Mouse (Mus musculus) forelimb bud, embryonic 11.5 days (tissue): ENCODE measurements around the gene Vax2.

Experiments used
- DNase-seq: peaks from one replicate; pipeline ENCODE4 v3.0.0-alpha.2; 2012; ENCODE audit warnings: low read depth, low spot score

Gene Vax2

DNA sequence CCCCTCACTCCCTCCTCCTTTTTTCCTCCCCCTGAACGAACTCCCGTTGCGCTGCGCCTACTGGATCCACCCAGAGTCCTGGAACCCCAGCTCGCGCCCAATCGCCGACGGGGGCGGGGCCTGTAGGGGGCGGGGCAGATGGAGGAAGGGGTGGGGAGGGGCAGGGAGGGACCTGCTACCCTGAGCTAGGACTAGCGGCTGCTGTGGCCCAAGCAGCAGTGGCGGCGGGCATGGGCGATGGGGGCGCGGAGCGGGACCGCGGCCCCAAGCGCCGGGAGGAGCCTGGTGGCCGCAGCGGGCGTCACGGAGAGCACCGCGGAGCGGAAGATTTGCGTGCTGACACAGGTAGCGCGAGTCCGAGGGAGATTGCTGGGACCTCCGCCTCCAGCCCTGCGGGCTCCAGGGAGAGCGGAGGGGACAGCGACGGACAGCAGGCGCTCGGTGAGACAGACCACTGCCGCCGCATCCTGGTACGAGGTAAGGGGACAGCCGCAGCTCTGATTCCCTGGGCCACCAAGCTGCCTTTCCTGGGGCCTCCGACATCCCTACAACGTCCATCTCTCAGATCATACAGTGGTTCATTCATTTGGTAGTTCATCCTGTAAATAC lies at the start of gene Vax2:
TSS of gene Vax2 (plus strand) at position 198 of the 609 bp plus-strand sequence.
- peak; percentile 72 for DNase-seq

DNA sequence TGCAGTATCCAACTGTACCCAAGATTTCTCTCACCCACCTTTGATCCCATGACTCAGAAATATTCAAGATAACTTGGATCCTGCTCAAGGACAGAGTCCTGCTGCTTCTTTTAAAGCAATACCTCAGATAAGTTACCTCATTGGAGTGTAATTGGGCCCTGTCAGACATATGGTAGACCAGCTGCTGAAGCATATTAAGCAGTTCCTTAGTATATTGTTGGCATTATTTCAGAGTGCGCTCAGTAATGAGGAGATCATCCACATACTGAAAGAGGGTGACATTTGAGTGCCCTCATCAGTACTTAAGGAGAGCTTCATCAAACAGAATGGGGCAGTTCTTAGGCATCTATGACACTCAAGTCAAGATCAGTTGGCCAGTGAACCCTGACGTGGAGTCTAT lies 46.1 kb upstream of the Vax2 start:
- no peak for DNase-seq

DNA sequence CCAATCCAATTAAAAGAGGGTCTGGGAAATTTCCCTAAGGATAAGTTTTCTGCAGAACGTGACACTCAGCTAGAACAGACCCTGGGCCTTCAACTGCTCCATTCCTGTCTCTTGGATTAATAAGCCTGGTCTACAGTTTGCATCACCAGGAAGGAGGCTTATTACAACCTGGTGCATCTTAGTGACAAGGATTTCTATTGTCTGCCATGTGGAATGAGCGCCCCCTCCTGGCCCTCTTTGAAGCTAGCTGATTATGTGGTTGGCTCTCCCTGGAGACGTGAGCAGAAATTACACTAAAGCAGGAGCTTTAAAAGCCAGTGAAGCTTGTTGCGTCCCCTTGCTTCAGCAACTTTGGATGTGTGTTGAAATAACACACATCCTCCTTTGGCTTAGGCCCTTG lies 37.7 kb upstream of the Vax2 start:
- peak; percentile 74 for DNase-seq

DNA sequence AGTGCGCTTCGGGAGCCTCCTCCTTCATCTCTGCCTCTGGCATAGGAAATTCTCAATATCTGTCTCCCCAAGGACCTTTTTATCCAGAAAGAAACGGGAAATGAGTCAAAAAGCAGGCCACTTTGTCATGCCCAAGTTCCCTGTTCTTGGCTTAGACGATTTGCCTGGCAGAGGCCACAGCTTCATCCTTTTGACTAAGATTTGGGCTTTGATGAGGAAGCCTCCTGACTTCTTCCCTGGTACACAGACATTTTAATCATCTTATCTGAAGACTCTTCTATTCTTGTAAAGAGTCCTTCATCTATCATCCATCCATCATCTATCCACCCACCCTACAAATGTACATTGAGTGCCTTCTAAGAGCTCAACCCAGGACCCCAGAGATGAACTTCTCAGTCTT lies 33.3 kb upstream of the Vax2 start, which contains the start of gene Cd207:
TSS of gene Cd207 (minus strand) at position 101 of the 400 bp plus-strand sequence.
- no peak for DNase-seq

DNA sequence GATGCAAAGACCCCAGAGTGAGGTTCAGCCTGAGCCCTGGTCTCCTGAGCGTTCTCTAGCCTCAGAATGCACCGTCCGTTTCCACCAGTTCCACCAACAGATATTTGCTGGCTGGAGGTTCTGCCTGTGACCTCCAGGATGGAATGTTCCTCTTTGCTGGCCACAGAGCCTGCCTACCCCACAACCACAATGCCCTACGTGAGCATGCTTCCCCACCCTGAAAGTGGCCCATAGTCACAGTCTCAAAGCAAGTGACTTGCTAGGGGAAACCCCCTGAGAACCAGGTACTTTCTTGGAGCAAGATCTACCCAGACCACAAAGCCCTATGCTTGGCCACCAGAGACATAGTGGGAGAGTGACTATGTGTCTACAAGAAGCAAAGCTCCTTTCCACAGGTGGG lies 21.7 kb upstream of the Vax2 start:
- no peak for DNase-seq

DNA sequence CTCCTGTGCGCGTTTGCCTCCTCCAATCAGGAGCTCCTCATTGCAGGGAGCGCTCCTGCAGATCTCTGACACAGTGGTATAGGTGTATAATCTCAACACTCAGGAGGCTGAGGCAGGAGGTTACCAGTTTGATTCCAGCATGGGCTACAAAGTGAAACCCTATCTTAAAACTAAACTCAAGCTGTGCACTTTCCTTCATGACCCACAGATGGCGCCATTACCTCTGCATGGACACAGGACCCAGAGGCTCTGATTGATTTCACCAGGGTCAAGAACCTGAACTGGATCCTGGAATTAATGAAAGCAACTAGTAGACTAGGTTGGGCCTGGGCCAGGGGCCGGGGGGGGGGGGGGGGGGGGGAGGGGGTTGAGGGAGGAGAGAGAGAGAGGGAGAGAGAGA lies 20.8 kb upstream of the Vax2 start:
- DNase-seq, result no peak

DNA sequence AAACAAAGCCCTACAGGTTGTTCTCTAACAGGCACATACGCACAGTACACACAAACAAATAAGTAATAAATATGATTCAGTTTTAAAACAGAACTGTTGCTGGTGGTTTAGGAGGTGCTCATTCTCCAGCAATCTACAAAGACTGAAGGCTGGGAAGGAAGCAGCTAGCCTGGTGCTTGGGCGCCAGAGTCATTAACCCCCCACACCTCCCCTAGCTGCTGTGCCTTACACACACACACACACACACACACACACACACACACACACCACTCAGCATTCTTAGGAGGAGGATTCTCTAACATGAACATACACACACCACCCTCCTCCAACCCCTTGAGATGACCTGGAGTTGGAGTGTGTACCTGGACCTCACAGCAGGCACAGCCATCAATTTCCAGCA lies 20.1 kb upstream of the Vax2 start:
- DNase-seq, result no peak

DNA sequence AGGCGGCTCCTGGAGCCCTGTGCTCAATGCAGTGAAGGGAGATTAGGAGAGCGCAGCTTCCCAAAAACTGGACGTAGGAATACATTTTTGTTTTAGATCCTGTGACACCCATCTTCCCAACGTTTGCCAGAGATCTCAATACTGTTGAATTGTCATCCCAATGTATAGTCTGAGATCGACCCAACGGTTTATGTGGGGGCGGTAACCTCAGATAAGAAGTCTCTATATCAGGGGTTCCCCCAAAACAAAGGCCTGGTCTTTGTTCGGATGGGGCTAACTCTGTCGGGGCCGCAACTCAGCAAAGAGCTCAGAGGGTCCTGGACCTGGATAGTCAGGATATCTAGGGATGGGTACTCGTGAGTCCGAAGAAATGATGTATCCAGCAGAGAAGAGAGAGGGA lies 18.1 kb upstream of the Vax2 start:
- DNase-seq, result no peak

DNA sequence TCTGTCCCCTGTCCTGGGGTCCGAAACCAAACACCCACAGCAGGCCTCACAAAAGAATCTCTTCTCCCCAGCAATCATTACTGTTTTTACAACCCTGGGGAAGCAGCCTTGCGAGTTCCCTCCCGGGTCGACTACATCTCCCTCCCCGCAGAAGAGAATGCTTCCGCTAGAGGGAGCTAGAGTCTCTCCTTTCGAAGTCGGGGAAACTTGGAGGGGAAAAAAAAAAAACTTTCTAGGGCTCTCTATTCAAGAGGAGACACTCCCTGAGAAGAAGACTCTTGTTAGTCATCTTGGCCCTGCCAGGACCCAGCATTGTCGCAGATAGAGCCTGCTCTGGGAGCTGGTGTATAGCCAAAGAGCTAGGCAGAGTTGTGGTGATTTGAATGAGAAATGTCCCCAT lies 17.2 kb upstream of the Vax2 start:
- DNase-seq, result peak; percentile 86

DNA sequence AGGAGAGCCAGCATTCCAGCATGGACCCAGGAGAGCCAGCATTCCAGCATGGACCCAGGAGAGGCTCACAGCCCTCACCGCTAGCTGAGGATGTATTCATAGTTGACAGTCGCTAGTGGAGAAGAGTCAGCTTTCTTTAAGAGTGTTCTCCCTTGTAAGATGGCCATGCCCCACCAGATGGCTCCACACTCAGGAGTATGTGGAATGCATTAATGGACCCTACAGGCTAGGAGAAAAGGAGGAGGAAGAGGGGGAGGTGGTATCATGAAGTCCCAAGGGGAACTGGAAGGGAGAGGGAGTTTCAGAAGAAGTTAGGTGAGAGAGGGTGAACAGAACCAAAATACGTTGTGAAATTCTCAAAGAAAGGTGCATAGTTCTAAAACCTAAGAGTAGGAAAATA lies 15.3 kb upstream of the Vax2 start:
- no peak for DNase-seq

DNA sequence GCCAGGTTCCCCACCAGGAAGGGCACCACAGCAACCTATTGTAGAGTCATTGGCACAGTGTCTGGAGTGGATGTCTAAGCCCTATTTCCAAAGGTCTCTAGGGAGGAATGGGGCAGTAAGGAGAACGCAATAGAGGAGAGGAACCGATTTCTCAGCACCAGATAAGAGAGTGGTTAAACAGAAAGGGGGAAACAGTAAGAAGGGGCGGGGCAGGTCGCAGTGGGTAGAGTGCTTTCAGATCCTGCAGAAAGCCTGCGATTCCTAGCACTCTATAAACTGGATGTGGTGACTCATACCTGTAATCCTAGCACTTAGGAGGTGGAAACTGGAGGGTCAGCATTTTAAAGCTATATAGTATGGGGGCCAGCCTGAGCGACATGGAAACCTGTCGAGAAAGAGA lies 14.4 kb upstream of the Vax2 start:
- no peak for DNase-seq

DNA sequence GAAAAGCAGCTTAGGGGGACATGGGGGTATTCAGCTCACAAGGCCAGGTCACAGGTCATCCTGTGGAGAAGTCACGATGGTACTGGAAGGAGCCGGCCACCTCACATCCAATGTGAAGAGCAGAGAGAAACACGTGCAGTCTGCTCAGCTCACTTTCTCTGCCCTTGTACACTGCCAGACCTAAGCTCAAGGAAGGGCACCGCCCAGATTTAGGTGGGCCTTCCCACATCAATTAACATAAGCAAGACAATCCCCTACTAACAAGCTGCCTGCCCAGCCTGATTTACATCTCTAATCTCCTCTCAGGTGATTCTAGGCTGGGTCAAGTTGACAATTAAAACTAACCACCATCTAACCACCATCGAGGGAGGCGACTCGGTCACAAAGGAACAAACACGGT lies 13.1 kb upstream of the Vax2 start:
- DNase-seq, result no peak

DNA sequence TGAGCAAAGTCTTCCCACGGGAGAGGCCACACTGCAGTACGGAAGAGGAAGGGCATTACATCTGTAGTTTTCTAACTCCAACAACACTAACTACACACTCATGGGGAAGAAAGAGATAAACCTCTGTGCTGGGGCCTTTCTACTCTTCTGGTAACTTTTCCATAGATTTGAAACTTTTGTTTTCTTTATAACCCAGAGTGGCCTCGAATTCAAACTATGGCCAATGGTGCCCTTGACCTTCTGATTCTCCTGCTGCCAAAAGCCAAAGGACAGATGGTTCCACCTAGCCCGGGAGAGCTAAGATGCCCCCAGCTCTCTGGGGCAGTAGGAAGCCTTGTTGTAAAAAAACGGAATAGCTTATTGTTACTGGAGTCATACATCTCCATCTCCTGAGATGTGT lies 11.1 kb upstream of the Vax2 start:
- no peak for DNase-seq

DNA sequence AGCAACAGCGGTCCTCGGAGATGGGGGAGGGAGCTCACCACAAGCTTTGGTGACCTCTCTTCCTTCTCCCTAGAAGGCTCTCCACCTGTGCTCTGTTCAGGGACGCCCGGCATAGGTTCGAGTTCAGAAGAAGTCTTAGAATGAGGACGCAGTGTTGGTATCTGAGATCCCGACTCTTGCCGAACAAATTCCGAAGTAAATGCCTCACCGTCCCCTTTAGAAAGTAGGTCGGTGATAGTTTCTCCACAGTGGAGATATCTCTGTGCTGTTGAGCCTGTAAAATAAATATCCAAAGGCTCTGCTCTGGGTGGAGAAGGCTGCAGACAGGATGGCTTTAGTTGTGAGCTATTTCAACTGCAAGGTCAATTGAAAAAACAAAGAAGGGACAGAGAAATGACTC lies 10.1 kb upstream of the Vax2 start:
- no peak for DNase-seq

DNA sequence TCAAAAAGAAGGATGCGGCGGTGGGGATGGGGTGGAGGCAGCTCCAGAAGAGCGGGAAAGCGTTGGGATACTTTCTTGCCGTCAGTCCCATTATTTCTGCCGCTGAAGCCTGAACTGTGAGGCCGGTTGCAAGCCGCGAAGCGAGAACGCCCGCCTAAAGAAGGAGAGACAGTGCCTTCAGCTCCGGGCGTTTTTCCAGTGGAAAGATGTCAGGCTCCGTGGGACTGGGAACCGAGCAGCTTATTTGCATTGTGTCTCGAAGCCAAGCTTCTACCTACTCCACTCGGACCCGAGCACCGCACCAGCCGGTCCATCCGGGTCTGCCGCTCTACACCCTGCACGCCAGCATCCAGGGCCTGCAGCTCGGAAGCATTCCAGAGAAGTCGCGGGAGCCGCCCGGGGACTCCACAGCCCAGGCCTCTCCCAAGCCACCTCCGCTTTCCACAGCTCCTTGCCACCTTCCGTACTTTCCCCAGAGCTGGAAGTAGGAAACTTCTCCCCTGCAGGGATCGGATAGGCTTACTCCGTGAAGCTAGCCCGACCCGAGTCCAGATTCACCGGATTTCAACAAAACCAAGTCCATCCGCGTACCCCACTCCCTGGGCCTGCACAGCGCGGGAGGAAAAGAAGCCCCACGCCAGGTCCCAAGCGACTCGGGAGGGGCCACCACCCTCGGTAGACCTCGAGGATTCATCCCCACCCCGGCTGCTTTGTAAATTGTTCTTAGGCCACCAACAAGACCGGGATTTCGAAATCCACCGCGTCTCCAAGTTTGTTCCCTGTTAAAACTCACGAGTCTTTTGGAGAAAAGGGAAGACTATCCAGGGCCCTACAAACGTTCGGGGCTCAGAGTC lies 8.7 kb upstream of the Vax2 start:
- DNase-seq, result no peak

DNA sequence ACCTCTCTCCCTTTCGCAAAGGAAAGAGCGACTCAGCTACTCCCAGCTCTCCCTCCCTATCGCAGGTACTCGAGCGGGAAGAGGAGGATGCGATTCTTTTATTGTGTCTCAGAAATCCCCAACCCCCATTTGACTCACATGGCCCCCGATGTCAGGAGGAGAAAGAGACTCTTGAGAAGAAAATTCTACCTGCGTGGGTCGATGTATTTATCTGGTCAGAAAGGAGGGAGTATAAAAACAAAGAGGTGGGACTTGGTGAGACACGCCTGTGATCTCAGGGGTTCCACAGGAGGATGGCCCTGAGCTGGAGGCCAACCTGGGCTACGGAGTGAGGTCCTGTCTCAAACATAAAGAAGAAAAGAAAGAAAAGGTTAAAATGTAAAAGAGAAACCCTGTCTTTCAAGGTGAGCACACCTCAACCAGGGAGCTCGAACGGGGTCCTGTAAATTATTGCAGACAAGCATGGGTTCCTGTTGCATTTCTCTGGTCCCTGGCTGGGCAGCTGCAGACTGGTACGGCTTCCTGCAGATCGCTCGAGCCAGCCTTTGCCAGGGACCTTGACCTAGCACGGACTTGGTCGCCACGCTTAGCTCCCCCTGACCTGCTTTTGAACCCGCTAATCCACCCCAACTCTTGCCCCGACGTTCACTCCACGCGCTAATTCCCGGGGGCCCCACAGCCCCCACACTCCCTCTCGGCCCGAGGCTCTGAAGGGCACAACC lies 7.9 kb upstream of the Vax2 start:
- no peak for DNase-seq

DNA sequence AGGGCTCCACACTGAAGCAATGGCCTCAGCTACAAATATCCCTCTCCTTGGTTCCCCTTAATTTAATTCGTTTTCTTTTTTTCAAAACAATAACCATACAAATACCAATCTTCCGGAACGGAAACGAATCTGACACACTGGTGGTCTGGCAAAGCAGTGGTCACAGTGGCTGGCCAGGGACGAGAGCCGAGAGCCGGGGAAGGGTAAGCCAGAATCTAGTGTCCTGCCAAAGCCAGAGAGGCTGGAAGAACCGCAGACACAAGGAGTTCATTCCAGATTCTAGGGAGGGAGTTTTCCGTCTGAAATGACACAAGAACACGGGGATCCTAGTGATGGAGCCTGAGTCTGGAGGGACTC lies 7.4 kb upstream of the Vax2 start:
- DNase-seq, result no peak

DNA sequence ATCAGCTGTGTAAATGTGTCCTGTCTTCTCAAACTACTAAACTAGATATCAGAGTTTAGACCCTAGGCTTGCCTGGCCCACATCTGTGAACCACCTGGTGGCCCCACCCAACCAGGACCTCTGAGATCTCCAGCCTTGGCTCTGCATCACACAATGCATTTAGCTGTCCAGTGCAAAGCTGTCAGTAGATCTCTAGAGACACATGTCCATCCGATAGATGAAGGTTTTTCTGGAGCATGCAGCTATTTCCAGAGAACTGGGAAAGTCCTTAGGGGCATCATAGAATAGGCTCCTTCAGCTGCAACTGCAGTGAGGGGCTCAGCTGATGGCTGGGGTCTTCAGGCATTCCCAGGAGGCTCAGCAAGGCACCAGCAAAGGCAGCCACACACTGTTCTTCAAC lies 6.8 kb upstream of the Vax2 start:
- DNase-seq, result no peak

DNA sequence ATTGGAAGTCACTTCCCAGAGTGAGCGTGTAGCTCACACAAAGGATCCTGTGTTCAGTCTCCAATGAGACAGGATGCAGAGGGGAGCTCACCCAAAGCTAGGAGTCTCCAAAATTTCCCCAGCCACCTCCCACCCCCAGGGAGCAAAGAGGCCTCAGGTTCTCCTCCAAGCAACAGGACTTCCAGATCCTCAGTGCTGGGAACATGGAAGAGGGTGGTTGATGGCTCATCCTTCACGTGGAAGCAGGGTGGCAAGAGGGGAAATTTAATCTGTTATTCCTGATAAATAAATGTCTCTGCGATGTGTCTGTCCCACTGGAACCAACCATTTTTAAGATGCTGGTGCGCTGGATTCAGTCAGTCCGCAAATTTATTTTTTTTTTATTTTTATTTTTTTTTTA lies 6.4 kb upstream of the Vax2 start:
- no peak for DNase-seq

DNA sequence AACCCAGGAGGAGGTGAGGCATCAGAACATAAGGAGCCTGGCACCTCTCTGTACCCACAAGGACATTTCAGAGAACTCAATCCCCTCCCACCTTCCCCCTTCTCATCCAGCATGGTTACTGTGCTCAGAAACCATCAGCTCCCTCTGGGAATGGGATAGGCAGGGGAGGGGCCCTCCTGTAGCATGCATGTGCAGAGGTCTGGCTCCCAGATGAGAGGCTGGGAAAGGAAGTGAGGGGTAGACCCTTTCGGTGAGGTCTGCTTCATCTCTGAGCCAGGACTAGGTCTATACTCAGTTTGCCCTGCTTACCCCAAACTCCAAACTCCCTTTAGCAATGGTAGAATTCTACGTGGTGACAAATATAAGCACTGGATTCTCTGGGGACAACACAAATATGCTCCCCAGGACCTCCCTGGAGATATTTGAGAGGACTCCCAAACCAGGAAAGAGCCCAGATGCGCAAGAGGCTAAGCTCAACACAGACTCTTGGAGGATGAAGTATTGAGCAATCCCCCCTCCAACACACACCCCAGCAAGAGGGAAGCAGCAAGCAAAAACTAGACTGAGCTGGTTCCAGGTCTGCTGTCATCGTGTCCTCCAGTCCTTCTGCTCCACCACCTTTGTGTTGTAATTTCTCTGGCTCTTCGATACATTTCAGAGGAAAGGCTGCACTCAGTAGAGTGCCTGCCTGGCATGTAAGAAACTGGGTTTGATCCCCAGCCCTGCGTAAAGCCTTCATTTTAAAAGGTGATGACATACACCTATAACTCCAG lies 3.1 kb upstream of the Vax2 start:
- DNase-seq, result no peak

DNA sequence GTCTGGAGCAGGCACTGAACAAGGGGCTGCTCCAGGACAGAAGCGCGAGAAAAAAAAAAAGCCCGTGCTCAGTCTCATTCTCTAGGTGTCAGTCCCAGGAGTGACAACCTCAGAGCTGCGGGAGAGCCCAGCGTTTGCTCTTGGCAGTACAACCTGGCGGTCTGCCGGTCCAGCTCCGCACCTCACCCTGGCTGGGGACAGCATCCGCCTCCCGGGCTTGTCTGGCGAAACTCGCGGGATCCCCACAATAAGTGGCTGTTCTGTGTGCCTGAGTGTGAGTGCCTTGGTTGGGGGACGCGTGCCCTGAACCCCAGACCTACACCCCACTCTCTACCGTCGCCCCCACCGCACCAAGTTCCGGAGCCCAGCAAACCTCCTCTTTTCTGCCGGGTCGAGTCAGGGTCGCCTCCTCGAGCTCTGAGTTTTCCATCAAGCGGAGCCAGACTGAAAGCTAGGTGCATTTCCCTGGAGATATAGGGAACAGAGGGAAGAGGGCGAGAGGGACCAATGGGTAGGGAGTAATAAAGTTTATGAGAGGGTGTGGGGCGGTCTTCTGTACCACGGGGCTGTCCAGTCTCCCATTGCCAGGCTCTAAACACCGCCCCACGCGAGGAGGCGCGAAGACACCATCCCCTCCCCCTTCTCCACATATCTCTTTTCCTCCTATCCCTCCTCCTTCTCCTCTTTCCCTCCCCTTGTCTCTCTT lies 550 bp upstream of the Vax2 start:
- DNase-seq, result no peak
